Mouse (Mus musculus) heart, embryonic 11.5 days (tissue): ENCODE data around the gene Glmp. TPM values are rescaled to one million over a fixed set of nuclear protein-coding genes. Genes with fewer than 3 reads are reported as not detected.
"Not testable (repeated sequence)": the region's sequence is repeated elsewhere in the genome, so short reads cannot be mapped to it uniquely, and the experiment has no call there.

Source experiments
- ATAC-seq: fragments of 200-750 bp; cut with Nextera tagmentation; replicated peaks from 2 replicates; pipeline ENCODE4 v1.8.0; 2017; ENCODE audit warnings: moderate library complexity; ENCODE audit not compliant: insufficient number of reproducible peaks, low FRiP score, low TSS enrichment
- H3K27ac ChIP-seq: fragments of 300-500 bp; sonication (generic); 2 replicates; pipeline ENCODE4 v1.5.1; 2014; ENCODE audit warnings: mild to moderate bottlenecking, low read depth, low read length
- H3K27me3 ChIP-seq: fragments of 300-500 bp; sonication (generic); 2 replicates; pipeline ENCODE4 v1.6.1; 2014; ENCODE audit warnings: mild to moderate bottlenecking, low read length, mixed read lengths; ENCODE audit not compliant: control insufficient read depth, insufficient read depth
- H3K36me3 ChIP-seq: fragments of 300-500 bp; sonication (generic); 2 replicates; pipeline ENCODE4 v1.6.1; 2014; ENCODE audit warnings: mild to moderate bottlenecking, low read length, moderate library complexity, mixed read lengths; ENCODE audit not compliant: control insufficient read depth, insufficient read depth
- H3K4me1 ChIP-seq: fragments of 300-500 bp; sonication (generic); 2 replicates; pipeline ENCODE4 v1.6.1; 2014; ENCODE audit warnings: low read length; ENCODE audit not compliant: control insufficient read depth, insufficient read depth
- H3K4me2 ChIP-seq: fragments of 300-500 bp; sonication (generic); 2 replicates; pipeline ENCODE4 v1.6.1; 2014; ENCODE audit warnings: mild to moderate bottlenecking, moderate library complexity
- H3K4me3 ChIP-seq: fragments of 300-500 bp; sonication (generic); 2 replicates; pipeline ENCODE4 v1.5.1; 2014; ENCODE audit warnings: low read depth, low read length
- H3K9ac ChIP-seq: fragments of 300-500 bp; sonication (generic); 2 replicates; pipeline ENCODE4 v1.6.1; 2014; ENCODE audit warnings: mild to moderate bottlenecking, low read depth, low read length, moderate library complexity
- H3K9me3 ChIP-seq: fragments of 300-500 bp; sonication (generic); replicated peaks from 2 replicates; pipeline ENCODE4 v1.6.1; 2016; ENCODE audit warnings: low read length; ENCODE audit not compliant: control insufficient read depth
- WGBS: fragments of 180-500 bp; shearing (Covaris S2); extraction: QIAGEN DNeasy Blood & Tissue Kit; methylation state at CpG from one replicate; pipeline ENCODE4 v1.1.7; 2014; ENCODE audit not compliant: insufficient replicate concordance; 5-methylcytosine and 5-hydroxymethylcytosine counted together
- polyA plus RNA-seq: library from polyadenylated mRNA; unstranded; fragments of >200 nt; fragmentation: Nextera tagmentation; extraction: Ambion mirVana; gene quantifications from 2 replicates; pipeline ENCODE4 v1.2.1, GENCODE M21; 2014

Glmp gene
- polyA plus RNA-seq, 1 experiment from 2014 or later, result 106 TPM

- Histone ChIP-seq H3K4me2 (peak overlapping the region; percentile 60), H3K4me1 (peaks cover 22% of the 10 kb centered on the region), H3K9ac (no peak overlapping the region), H3K4me3 (no peak overlapping the region), H3K9me3 (no peaks in the 10 kb centered on the region), H3K36me3 (peaks cover 29% of the 10 kb centered on the region), H3K27me3 (peaks cover 19% of the 10 kb centered on the region), H3K27ac (peak overlapping the region; percentile 73)
- ATAC-seq, result peak; percentile 60; the same call in 1 of the 2 replicates
- WGBS, result 38% methylated on average over 4 of the region's 4 CpGs
Measured at GRCm38 (mm10) chr3:88363700-88364099, 38.9 kb downstream of the Glmp start.

GRCm38 (mm10) chr3:88364337-88364736 is 39.5 kb downstream of the Glmp start, which contains the start of gene Paqr6:
TSS of gene Paqr6 (plus strand) at chr3:88364584.
- H3K9me3 ChIP-seq, result no peaks in the 10 kb centered on the region
- ATAC-seq, result peak; percentile 28
- H3K4me2 ChIP-seq, result peak within 1 kb of the TSS; percentile 60
- WGBS, result under 1% methylated on average over 16 of the region's 16 CpGs
- H3K27ac ChIP-seq, result peak within 1 kb of the TSS; percentile 73
- H3K9ac ChIP-seq, result 0 out of 2 replicates have a peak within 1 kb of the TSS, but pooled peaks have one; percentile 28
- peaks cover 21% of the 10 kb centered on the region for H3K4me1 ChIP-seq
- H3K4me3 ChIP-seq, result peak within 1 kb of the TSS; percentile 27
- peaks cover 24% of the 10 kb centered on the region for H3K36me3 ChIP-seq
- peaks cover 19% of the 10 kb centered on the region for H3K27me3 ChIP-seq

GRCm38 (mm10) chr3:88365705-88366361 is 41.0 kb downstream of the Glmp start:
- Histone ChIP-seq H3K9ac (no peak overlapping the region), H3K4me3 (no peak overlapping the region), H3K27me3 (peaks cover 19% of the 10 kb centered on the region), H3K4me1 (peaks cover 13% of the 10 kb centered on the region), H3K4me2 (no peak overlapping the region), H3K36me3 (peaks cover 11% of the 10 kb centered on the region), H3K27ac (no peak overlapping the region), H3K9me3 (no peaks in the 10 kb centered on the region)
- ATAC-seq, result no peak
- WGBS, result 34% methylated on average over 34 of the region's 34 CpGs

GRCm38 (mm10) chr3:88366830-88367428 is 42.1 kb downstream of the Glmp start:
- H3K9ac ChIP-seq, H3K27ac ChIP-seq, H3K36me3 ChIP-seq, H3K9me3 ChIP-seq: not testable (repeated sequence)
- WGBS, result 6% methylated on average over 16 of the region's 22 CpGs
- Histone ChIP-seq H3K27me3 (peaks cover 19% of the 10 kb centered on the region), H3K4me1 (peaks cover 13% of the 10 kb centered on the region), H3K4me3 (0 out of 2 replicates have a peak overlapping the region, but pooled peaks have one; percentile 10), H3K4me2 (peak overlapping the region; percentile 51)
- peak; percentile 41; the same call in 1 of the 2 replicates for ATAC-seq

GRCm38 (mm10) chr3:88367517-88367916 is 42.7 kb downstream of the Glmp start:
- not testable (repeated sequence) for H3K27ac ChIP-seq, H3K9me3 ChIP-seq, H3K4me2 ChIP-seq, H3K9ac ChIP-seq, ATAC-seq, H3K36me3 ChIP-seq, H3K4me3 ChIP-seq
- Histone ChIP-seq H3K27me3 (peaks cover 19% of the 10 kb centered on the region), H3K4me1 (peaks cover 13% of the 10 kb centered on the region)
- 41% methylated on average over 3 of the region's 7 CpGs for WGBS

GRCm38 (mm10) chr3:88368511-88368910 is 43.7 kb downstream of the Glmp start:
- H3K9me3 ChIP-seq, H3K4me2 ChIP-seq, ATAC-seq, H3K9ac ChIP-seq, H3K27ac ChIP-seq, H3K4me3 ChIP-seq, H3K36me3 ChIP-seq: not testable (repeated sequence)
- H3K27me3 ChIP-seq, result peaks cover 19% of the 10 kb centered on the region
- peaks cover 12% of the 10 kb centered on the region for H3K4me1 ChIP-seq
- WGBS, result 83% methylated on average over 7 of the region's 7 CpGs

- H3K27ac ChIP-seq, H3K4me3 ChIP-seq, H3K27me3 ChIP-seq, H3K4me2 ChIP-seq, H3K9ac ChIP-seq, H3K4me1 ChIP-seq, H3K36me3 ChIP-seq, H3K9me3 ChIP-seq, ATAC-seq: not testable (repeated sequence)
- 88% methylated on average over 9 of the region's 9 CpGs for WGBS
Measured at GRCm38 (mm10) chr3:88372643-88373042, 47.8 kb downstream of the Glmp start, which contains the start of gene Bglap3. TSS of gene Bglap3 (minus strand) at chr3:88372743.

GRCm38 (mm10) chr3:88375750-88376626 is 51.2 kb downstream of the Glmp start:
- H3K36me3 ChIP-seq, H3K9me3 ChIP-seq, H3K4me1 ChIP-seq, H3K27ac ChIP-seq, H3K27me3 ChIP-seq: not testable (repeated sequence)
- Histone ChIP-seq H3K4me2 (peak overlapping the region; percentile 51), H3K4me3 (0 out of 2 replicates have a peak overlapping the region, but pooled peaks have one; percentile 8), H3K9ac (peak overlapping the region; percentile 52; the same call in 1 of the 2 replicates)
- 16% methylated on average over 18 of the region's 19 CpGs for WGBS
- peak; percentile 72; the same call in 1 of the 2 replicates for ATAC-seq
